Mouse (Mus musculus) heart, postnatal 10 days (tissue): ENCODE measurements at regions not wholly inside any gene's neighbourhood (a gene's known extent, or its start where the extent isn't known, plus 50 kb on each side); places are given as distances from the start of the nearest gene placed in this dataset.

Source experiments
- DNase-seq, 2 experiments: peaks; one replicate each; pipeline ENCODE4 v3.0.0; 2021
- intact Hi-C: fragments of 180-260 bp; cut with DNase I; formaldehyde crosslinking; loops from one replicate; pipeline ENCODE4 v1.15.1; 2025

DNA sequence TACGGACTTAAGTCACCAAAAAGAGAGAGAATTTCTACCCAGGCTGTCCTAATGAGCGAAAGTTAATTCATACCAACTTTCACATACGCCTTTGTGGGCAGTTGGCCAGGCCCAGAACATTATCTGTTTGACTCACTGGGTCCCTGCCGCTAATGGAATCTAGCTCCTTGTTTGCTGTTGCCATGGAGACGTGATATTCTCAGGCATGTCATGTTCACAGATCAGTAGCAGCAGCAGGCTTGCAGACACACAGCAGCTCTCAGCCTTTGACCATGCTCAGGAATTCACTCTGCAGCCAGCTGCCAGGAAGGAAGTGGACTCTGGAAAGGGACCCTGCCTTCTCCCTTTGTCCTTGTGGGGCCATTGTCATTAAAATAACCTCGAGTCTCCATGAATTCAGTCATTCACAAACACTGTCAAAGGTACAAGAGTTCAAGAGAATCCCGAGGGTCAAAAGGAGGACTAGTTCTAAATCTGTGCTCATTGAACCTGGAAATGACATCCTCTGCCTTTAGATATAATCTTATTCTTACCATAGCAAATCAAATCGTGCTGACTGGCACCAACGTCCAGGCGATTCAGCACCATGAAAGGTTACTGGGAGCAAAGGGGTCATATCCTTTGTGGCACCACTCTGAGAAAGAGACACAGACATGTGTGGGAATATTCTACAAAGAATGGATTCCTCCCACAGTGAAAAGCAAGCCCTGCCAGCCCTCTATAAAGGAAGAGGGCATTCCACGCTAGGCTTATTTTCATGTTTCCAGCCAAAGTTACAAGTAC lies 584.9 kb downstream of the Tmem182 start:
- DNase-seq = peak; percentile 83 to 86
- intact Hi-C loops = no loop called here

DNA sequence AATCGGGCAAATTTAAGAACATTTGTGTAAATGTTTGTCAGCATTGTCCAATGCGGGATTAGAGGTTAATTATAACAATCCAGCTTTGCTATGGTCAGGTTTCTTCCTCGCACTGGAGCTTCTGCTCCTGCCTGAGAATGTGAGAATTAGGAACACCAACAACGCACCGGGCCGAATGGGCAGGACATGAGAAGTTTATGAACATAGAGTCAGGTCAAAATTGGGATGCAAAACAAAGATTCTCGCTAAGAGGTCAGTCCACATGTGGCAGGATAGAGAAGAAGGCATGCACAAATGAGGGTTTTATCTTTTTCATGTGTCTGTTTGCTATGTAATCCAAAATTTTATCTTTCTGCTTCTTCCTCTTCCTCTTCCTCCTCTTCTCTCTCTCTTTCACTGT lies 585.7 kb downstream of the Tmem182 start:
- intact Hi-C loops = no loop called here
- DNase-seq = no peak

- DNase-seq = no peak
- intact Hi-C loops = no loop called here
Measured at GRCm38 (mm10) chr1:41393287-41393686, 587.9 kb downstream of the Tmem182 start.

DNA sequence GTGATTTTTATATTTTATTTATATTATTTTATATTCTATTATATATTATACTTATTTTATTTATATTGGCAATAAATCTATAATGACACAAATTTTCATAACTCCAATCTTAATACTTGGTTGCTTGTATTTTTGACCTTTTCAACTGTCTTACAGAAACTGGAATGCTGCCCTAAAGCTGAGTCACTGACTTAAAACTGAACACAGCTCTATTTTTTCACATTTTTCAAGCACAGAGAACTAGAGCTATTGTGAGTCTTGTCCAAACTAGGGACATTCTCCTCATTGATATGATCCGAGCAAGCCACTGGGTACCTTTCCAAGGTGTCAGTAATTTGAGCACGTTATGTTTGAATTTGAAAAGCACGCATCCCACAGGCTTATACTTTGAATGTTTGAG lies 589.7 kb downstream of the Tmem182 start:
- DNase-seq = peak in 1 of 2 experiments; percentile 23
- intact Hi-C loops = no loop called here

- no peak for DNase-seq
- intact Hi-C loops = no loop called here
Measured at GRCm38 (mm10) chr1:41410533-41410932, 605.1 kb downstream of the Tmem182 start.

GRCm38 (mm10) chr1:41411641-41412040 lies 606.2 kb downstream of the Tmem182 start:
- DNase-seq = no peak
- intact Hi-C loops = no loop called here

DNA sequence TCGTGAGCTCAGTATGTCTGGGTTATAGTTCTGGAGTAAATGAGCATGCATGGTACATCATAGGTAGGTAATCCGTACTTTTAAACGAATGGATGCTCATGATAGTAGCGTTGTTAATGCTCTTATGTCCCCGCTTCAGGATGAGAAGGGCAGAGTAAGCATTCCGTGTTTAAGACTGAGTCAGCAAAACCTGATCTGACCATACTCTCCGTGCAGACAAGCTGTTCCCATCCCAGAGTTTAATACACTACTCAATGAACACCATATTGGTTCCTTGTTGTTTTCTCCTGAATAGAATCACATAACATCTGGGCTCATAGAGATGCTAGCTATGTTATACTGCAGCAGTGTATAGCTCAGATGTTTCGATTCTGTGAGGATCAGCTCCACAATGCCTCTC lies 606.7 kb downstream of the Tmem182 start:
- intact Hi-C loops = no loop called here
- DNase-seq = no peak

DNA sequence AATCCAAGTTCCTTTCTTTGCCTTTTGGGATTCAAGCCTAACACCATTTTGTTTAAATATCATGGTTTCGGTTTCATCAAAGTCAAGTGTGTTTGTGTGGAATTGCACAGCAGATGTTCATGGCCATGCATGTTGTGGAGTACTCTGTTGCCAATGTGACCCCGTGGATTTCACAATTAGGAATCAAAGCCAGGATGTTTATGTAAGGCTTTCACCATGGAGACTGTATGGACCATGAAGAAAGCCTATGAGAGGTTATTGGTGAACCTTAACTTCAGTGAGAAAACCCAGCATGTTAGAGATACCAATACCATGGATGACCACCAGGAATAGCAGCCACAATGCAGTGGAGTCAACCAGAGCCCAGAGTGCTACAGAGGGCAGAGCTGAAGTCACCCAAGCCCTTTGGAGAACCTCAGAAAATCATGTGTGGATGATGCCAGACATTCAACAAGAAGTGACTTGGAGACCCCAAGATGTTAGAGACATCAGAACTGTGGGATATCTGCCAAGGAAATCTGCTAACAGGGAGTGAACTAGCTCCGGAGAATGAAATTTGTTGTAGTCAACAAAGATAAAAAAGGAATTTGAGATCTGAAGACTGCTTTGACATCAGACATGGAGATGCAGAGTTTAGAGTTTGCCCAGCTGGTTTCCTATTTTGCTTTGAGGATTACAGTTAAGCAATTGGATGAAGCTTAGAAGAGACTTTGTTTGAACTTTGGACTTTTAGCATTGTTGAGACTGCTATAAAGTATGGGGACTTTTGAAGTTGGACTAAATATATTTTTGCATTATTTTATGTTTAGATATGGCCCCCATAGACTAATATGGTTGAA lies 615.3 kb downstream of the Tmem182 start:
- DNase-seq = no peak
- intact Hi-C loops = no loop called here

DNA sequence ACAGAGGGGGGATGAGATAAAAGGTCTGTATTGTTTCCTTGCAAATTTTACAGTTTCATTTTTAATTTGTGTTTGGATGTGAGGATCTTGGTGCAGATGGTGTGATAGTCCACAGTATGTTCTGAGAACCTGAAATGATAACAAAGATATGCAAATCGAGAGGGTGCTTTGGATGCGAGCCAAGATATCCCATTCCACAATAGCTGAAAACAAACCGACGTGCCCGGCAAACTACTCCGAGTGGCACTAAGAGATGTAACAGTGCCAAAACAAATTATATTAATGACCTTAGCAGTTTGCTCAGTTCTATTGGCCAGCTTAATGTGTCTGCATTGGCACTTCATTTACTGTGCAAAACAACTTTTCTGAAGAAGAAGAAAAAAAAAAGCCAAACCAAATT lies 622.5 kb downstream of the Tmem182 start:
- intact Hi-C loops = no loop called here
- DNase-seq = no peak

GRCm38 (mm10) chr1:41431127-41431690 lies 625.8 kb downstream of the Tmem182 start:
- intact Hi-C loops = no loop called here
- DNase-seq = peak; percentile 29 to 37

DNA sequence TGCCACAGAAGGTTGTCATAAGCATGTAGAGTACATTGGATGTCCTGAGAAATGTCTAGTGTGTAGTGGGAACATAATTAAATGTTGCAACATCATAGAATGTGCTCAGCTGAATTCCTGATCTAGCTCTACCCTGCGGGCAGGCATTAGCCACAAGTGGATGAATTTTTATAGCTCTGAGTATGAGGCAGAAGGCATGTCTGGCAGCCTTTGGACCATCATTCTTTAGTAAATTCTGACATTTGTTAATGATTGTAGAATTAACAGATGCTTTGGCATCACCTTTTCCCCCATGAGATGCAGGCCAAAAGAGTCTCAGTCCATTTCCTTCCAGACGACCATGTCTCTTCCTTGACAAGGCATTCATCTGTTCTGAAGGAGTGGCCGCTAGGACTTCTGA lies 630.0 kb downstream of the Tmem182 start:
- intact Hi-C loops = no loop called here

DNA sequence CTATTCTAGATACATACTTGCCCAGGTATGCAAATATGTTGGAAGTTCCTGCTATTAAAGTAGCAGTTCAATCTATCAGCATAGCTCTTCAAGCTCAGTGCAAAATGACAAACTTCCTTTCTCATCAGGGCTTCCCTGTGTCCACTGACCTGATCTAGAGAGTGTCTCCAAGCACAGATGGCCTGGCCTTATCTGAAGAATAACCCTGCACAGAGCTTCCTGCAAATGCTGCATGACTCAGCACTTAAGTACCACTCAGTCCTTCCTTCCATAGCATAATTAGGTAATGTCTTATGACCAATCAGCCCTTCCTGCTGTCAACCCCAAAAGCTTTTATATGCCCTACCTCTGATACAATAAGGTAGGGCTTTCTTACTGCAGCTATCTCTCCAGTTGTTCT lies 644.6 kb downstream of the Tmem182 start:
- DNase-seq = no peak
- intact Hi-C loops = no loop called here

More for the DNA sequence above, 630.0 kb downstream of the Tmem182 start:
- DNase-seq = no peak
